Mouse (Mus musculus): ENCODE data around the gene Ndufb4. TPM values are rescaled to one million over a fixed set of nuclear protein-coding genes. Genes with fewer than 3 reads are reported as not detected.
"Not testable (repeated sequence)": the region's sequence is repeated elsewhere in the genome, so short reads cannot be mapped to it uniquely, and the experiment has no call there.

Ndufb4 gene
- total and polyA plus RNA-seq, 2 experiments from 2014 or later = 107 to 242 TPM

GRCm38 (mm10) chr16:37645211-37645610 lies 9.0 kb downstream of the Ndufb4 start:
- H3K4me1 ChIP-seq (ENCODE audit: control insufficient read depth, insufficient read depth) = no peaks in the 10 kb centered on the region
- WGBS = 88% methylated on average over 8 of the region's 8 CpGs
- ATAC-seq (ENCODE audit: insufficient read depth, low read depth) (no peak), DNase-seq (ENCODE audit: low spot score) (no peak)
- no peaks in the 10 kb centered on the region for H3K9me3 ChIP-seq (replicated peaks; ENCODE audit: control insufficient read depth, low read length)
- no peaks in the 10 kb centered on the region for H3K27me3 ChIP-seq (ENCODE audit: control insufficient read depth, insufficient read depth, low read length)
- no peak overlapping the region for H3K9ac ChIP-seq (replicated peaks; ENCODE audit: low read depth, low read length)
- TF ChIP-seq EP300 (IDR thresholded peaks at IDR 0.05; ENCODE audit: low read depth) (no peak), CTCF (IDR thresholded peaks at IDR 0.05; ENCODE audit: low read depth) (no peak)
- peaks cover 35% of the 10 kb centered on the region for H3K36me3 ChIP-seq (replicated peaks; ENCODE audit: control insufficient read depth, insufficient read depth, low read length)
- H3K4me3 ChIP-seq (ENCODE audit: low read depth, low read length) = no peak overlapping the region
- no peak overlapping the region for H3K4me2 ChIP-seq (ENCODE audit: low read depth, low read length)
- H3K27ac ChIP-seq (ENCODE audit: low read depth) = no peak overlapping the region

GRCm38 (mm10) chr16:37644486-37644885 lies 9.8 kb downstream of the Ndufb4 start:
- DNase-seq (ENCODE audit: low spot score) = no peak
- Histone ChIP-seq H3K9me3 (replicated peaks; ENCODE audit: control insufficient read depth, low read length) (no peaks in the 10 kb centered on the region), H3K27ac (ENCODE audit: low read depth) (no peak overlapping the region), H3K4me1 (ENCODE audit: control insufficient read depth, insufficient read depth) (no peaks in the 10 kb centered on the region), H3K9ac (replicated peaks; ENCODE audit: low read depth, low read length) (no peak overlapping the region), H3K4me3 (ENCODE audit: low read depth, low read length) (no peak overlapping the region), H3K4me2 (ENCODE audit: low read depth, low read length) (no peak overlapping the region), H3K36me3 (replicated peaks; ENCODE audit: control insufficient read depth, insufficient read depth, low read length) (peaks cover 35% of the 10 kb centered on the region), H3K27me3 (ENCODE audit: control insufficient read depth, insufficient read depth, low read length) (no peaks in the 10 kb centered on the region)
- ATAC-seq (ENCODE audit: insufficient read depth, low read depth) = no peak
- TF ChIP-seq EP300 (IDR thresholded peaks at IDR 0.05; ENCODE audit: low read depth) (no peak), CTCF (IDR thresholded peaks at IDR 0.05; ENCODE audit: low read depth) (no peak)
- 91% methylated on average over 5 of the region's 5 CpGs for WGBS

DNA sequence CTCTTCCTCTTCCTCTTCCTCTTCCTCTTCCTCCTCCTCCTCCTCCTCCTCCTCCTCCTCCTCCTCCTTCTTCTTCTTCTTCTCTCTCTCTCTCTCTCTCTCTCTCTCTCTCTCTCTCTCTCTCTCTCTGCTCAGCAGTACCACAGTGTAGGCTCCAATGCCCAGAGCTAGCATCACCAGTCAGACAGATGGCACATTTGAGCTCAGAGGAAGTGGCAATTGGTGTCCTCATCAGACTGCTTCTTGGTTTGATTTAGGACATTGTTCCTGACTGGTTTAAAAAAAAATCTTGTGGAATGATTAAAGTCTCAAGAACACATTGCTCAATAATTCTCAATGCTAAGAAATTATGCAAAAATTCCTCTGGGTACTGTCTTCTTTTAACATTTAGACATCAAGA lies 13.7 kb downstream of the Ndufb4 start:
- H3K9me3 ChIP-seq (replicated peaks; ENCODE audit: control insufficient read depth, low read length); H3K4me3 ChIP-seq (ENCODE audit: low read depth, low read length); ATAC-seq (ENCODE audit: insufficient read depth, low read depth); DNase-seq (ENCODE audit: low spot score); H3K9ac ChIP-seq (replicated peaks; ENCODE audit: low read depth, low read length); H3K4me2 ChIP-seq (ENCODE audit: low read depth, low read length); H3K36me3 ChIP-seq (replicated peaks; ENCODE audit: control insufficient read depth, insufficient read depth, low read length); H3K27me3 ChIP-seq (ENCODE audit: control insufficient read depth, insufficient read depth, low read length); H3K4me1 ChIP-seq (ENCODE audit: control insufficient read depth, insufficient read depth); H3K27ac ChIP-seq (ENCODE audit: low read depth): not testable (repeated sequence)

- Histone ChIP-seq H3K36me3 (replicated peaks; ENCODE audit: control insufficient read depth, insufficient read depth, low read length) (no peaks in the 10 kb centered on the region), H3K9ac (replicated peaks; ENCODE audit: low read depth, low read length) (no peak overlapping the region), H3K4me3 (ENCODE audit: low read depth, low read length) (no peak overlapping the region), H3K4me1 (ENCODE audit: control insufficient read depth, insufficient read depth) (no peaks in the 10 kb centered on the region), H3K4me2 (ENCODE audit: low read depth, low read length) (no peak overlapping the region), H3K27ac (ENCODE audit: low read depth) (no peak overlapping the region), H3K27me3 (ENCODE audit: control insufficient read depth, insufficient read depth, low read length) (no peaks in the 10 kb centered on the region), H3K9me3 (replicated peaks; ENCODE audit: control insufficient read depth, low read length) (no peaks in the 10 kb centered on the region)
- TF ChIP-seq CTCF (IDR thresholded peaks at IDR 0.05; ENCODE audit: low read depth) (no peak), EP300 (IDR thresholded peaks at IDR 0.05; ENCODE audit: low read depth) (no peak)
- ATAC-seq (ENCODE audit: insufficient read depth, low read depth) (no peak), DNase-seq (ENCODE audit: low spot score) (no peak)
Measured at GRCm38 (mm10) chr16:37637802-37638201, 16.5 kb downstream of the Ndufb4 start.

GRCm38 (mm10) chr16:37636107-37636506 lies 18.1 kb downstream of the Ndufb4 start:
- Histone ChIP-seq H3K4me1 (ENCODE audit: control insufficient read depth, insufficient read depth) (no peaks in the 10 kb centered on the region), H3K27ac (ENCODE audit: low read depth) (no peak overlapping the region), H3K9me3 (replicated peaks; ENCODE audit: control insufficient read depth, low read length) (no peaks in the 10 kb centered on the region), H3K27me3 (ENCODE audit: control insufficient read depth, insufficient read depth, low read length) (no peaks in the 10 kb centered on the region), H3K4me3 (ENCODE audit: low read depth, low read length) (no peak overlapping the region), H3K9ac (replicated peaks; ENCODE audit: low read depth, low read length) (no peak overlapping the region), H3K36me3 (replicated peaks; ENCODE audit: control insufficient read depth, insufficient read depth, low read length) (no peaks in the 10 kb centered on the region), H3K4me2 (ENCODE audit: low read depth, low read length) (no peak overlapping the region)
- 38% methylated on average over 6 of the region's 6 CpGs for WGBS
- TF ChIP-seq EP300 (IDR thresholded peaks at IDR 0.05; ENCODE audit: low read depth) = no peak
- peak; percentile 66 for TF ChIP-seq CTCF (IDR thresholded peaks at IDR 0.05; ENCODE audit: low read depth)
- DNase-seq (ENCODE audit: low spot score) (no peak), ATAC-seq (ENCODE audit: insufficient read depth, low read depth) (no peak)

- no peaks in the 10 kb centered on the region for H3K9me3 ChIP-seq (replicated peaks; ENCODE audit: control insufficient read depth, low read length)
- no peak overlapping the region for H3K27ac ChIP-seq (ENCODE audit: low read depth)
- no peaks in the 10 kb centered on the region for H3K27me3 ChIP-seq (ENCODE audit: control insufficient read depth, insufficient read depth, low read length)
- no peak for TF ChIP-seq CTCF (IDR thresholded peaks at IDR 0.05; ENCODE audit: low read depth)
- TF ChIP-seq EP300 (IDR thresholded peaks at IDR 0.05; ENCODE audit: low read depth) = no peak
- WGBS = 90% methylated on average over 1 of the region's 1 CpGs
- DNase-seq (ENCODE audit: low spot score) (no peak), ATAC-seq (ENCODE audit: insufficient read depth, low read depth) (no peak)
- no peak overlapping the region for H3K9ac ChIP-seq (replicated peaks; ENCODE audit: low read depth, low read length)
- no peaks in the 10 kb centered on the region for H3K4me1 ChIP-seq (ENCODE audit: control insufficient read depth, insufficient read depth)
- no peak overlapping the region for H3K4me2 ChIP-seq (ENCODE audit: low read depth, low read length)
- no peak overlapping the region for H3K4me3 ChIP-seq (ENCODE audit: low read depth, low read length)
- H3K36me3 ChIP-seq (replicated peaks; ENCODE audit: control insufficient read depth, insufficient read depth, low read length) = no peaks in the 10 kb centered on the region
Measured at GRCm38 (mm10) chr16:37635095-37635494, 19.2 kb downstream of the Ndufb4 start.

All from heart, postnatal 0 days (tissue).